Mouse (Mus musculus): Measurements from ENCODE around the gene Larp7.

The Larp7 gene

GRCm38 (mm10) chr3:127552973-127553719, at the start of gene Larp7, which contains the start of gene Zgrf1:
TSS of gene Larp7 (minus strand) at chr3:127553349.
TSS of gene Zgrf1 (plus strand) at chr3:127553489.
- in situ Hi-C loops (cut with MboI; ENCODE audit: low pct_unique_long_range_greater_than_20kb in 1 of 2, low sequenced_read_pairs in 2 of 2, unreplicated experiment in 1 of 2): loop anchor here (5.0 kb wide), 1 partner anchor 101 kb away; no protein-coding TSS in a partner anchor

- in situ Hi-C loops (cut with MboI; ENCODE audit: low pct_unique_long_range_greater_than_20kb in 1 of 2, low sequenced_read_pairs in 2 of 2, unreplicated experiment in 1 of 2): no loop called here
Measured at GRCm38 (mm10) chr3:127597136-127597535, 44.0 kb upstream of the Larp7 start.

GRCm38 (mm10) chr3:127572557-127572956, 19.4 kb upstream of the Larp7 start:
- in situ Hi-C loops (cut with MboI; ENCODE audit: low pct_unique_long_range_greater_than_20kb in 1 of 2, low sequenced_read_pairs in 2 of 2, unreplicated experiment in 1 of 2): no loop called here

- in situ Hi-C loops (cut with MboI; ENCODE audit: low pct_unique_long_range_greater_than_20kb in 1 of 2, low sequenced_read_pairs in 2 of 2, unreplicated experiment in 1 of 2): no loop called here
Measured at GRCm38 (mm10) chr3:127565129-127565528, 12.0 kb upstream of the Larp7 start.

- in situ Hi-C loops (cut with MboI; ENCODE audit: low pct_unique_long_range_greater_than_20kb in 1 of 2, low sequenced_read_pairs in 2 of 2, unreplicated experiment in 1 of 2): no loop called here
Measured at GRCm38 (mm10) chr3:127562974-127563373, 9.8 kb upstream of the Larp7 start.

GRCm38 (mm10) chr3:127558201-127558600, 5.1 kb upstream of the Larp7 start:
- in situ Hi-C loops (cut with MboI; ENCODE audit: low pct_unique_long_range_greater_than_20kb in 1 of 2, low sequenced_read_pairs in 2 of 2, unreplicated experiment in 1 of 2): no loop called here

GRCm38 (mm10) chr3:127554723-127555122, 1.6 kb upstream of the Larp7 start:
- in situ Hi-C loops (cut with MboI; ENCODE audit: low pct_unique_long_range_greater_than_20kb in 1 of 2, low sequenced_read_pairs in 2 of 2, unreplicated experiment in 1 of 2): loop anchor here (5.0 kb wide), 1 partner anchor 102 kb away; no protein-coding TSS in a partner anchor

- in situ Hi-C loops (cut with MboI; ENCODE audit: low pct_unique_long_range_greater_than_20kb in 1 of 2, low sequenced_read_pairs in 2 of 2, unreplicated experiment in 1 of 2): loop anchor here (5.0 kb wide), 1 partner anchor 101 kb away; no protein-coding TSS in a partner anchor
Measured at GRCm38 (mm10) chr3:127553720-127554043, 533 bp upstream of the Larp7 start.

- in situ Hi-C loops (cut with MboI; ENCODE audit: low pct_unique_long_range_greater_than_20kb in 1 of 2, low sequenced_read_pairs in 2 of 2, unreplicated experiment in 1 of 2): loop anchor here (5.0 kb wide), 1 partner anchor 100 kb away; no protein-coding TSS in a partner anchor
Measured at GRCm38 (mm10) chr3:127552434-127552972, 646 bp downstream of the Larp7 start.

GRCm38 (mm10) chr3:127547882-127548281, 5.3 kb downstream of the Larp7 start:
- in situ Hi-C loops (cut with MboI; ENCODE audit: low pct_unique_long_range_greater_than_20kb in 1 of 2, low sequenced_read_pairs in 2 of 2, unreplicated experiment in 1 of 2): no loop called here

- in situ Hi-C loops (cut with MboI; ENCODE audit: low pct_unique_long_range_greater_than_20kb in 1 of 2, low sequenced_read_pairs in 2 of 2, unreplicated experiment in 1 of 2): no loop called here
Measured at GRCm38 (mm10) chr3:127544610-127545121, 8.5 kb downstream of the Larp7 start.

GRCm38 (mm10) chr3:127543976-127544375, 9.2 kb downstream of the Larp7 start:
- in situ Hi-C loops (cut with MboI; ENCODE audit: low pct_unique_long_range_greater_than_20kb in 1 of 2, low sequenced_read_pairs in 2 of 2, unreplicated experiment in 1 of 2): no loop called here

GRCm38 (mm10) chr3:127539193-127539592, 14.0 kb downstream of the Larp7 start:
- in situ Hi-C loops (cut with MboI; ENCODE audit: low pct_unique_long_range_greater_than_20kb in 1 of 2, low sequenced_read_pairs in 2 of 2, unreplicated experiment in 1 of 2): no loop called here

- in situ Hi-C loops (cut with MboI; ENCODE audit: low pct_unique_long_range_greater_than_20kb in 1 of 2, low sequenced_read_pairs in 2 of 2, unreplicated experiment in 1 of 2): loop anchor here in 1 of 2 experiments (5.0 kb wide), 1 partner anchor 73 kb away; no protein-coding TSS in a partner anchor
Measured at GRCm38 (mm10) chr3:127530293-127530692, 22.9 kb downstream of the Larp7 start.

GRCm38 (mm10) chr3:127529824-127530223, 23.3 kb downstream of the Larp7 start:
- in situ Hi-C loops (cut with MboI; ENCODE audit: low pct_unique_long_range_greater_than_20kb in 1 of 2, low sequenced_read_pairs in 2 of 2, unreplicated experiment in 1 of 2): loop anchor here in 1 of 2 experiments (5.0 kb wide), 1 partner anchor 73 kb away; no protein-coding TSS in a partner anchor

GRCm38 (mm10) chr3:127529210-127529609, 23.9 kb downstream of the Larp7 start:
- in situ Hi-C loops (cut with MboI; ENCODE audit: low pct_unique_long_range_greater_than_20kb in 1 of 2, low sequenced_read_pairs in 2 of 2, unreplicated experiment in 1 of 2): no loop called here

- in situ Hi-C loops (cut with MboI; ENCODE audit: low pct_unique_long_range_greater_than_20kb in 1 of 2, low sequenced_read_pairs in 2 of 2, unreplicated experiment in 1 of 2): no loop called here
Measured at GRCm38 (mm10) chr3:127527465-127528034, 25.6 kb downstream of the Larp7 start.

GRCm38 (mm10) chr3:127525188-127525819, 27.8 kb downstream of the Larp7 start:
- in situ Hi-C loops (cut with MboI; ENCODE audit: low pct_unique_long_range_greater_than_20kb in 1 of 2, low sequenced_read_pairs in 2 of 2, unreplicated experiment in 1 of 2): no loop called here

- in situ Hi-C loops (cut with MboI; ENCODE audit: low pct_unique_long_range_greater_than_20kb in 1 of 2, low sequenced_read_pairs in 2 of 2, unreplicated experiment in 1 of 2): no loop called here
Measured at GRCm38 (mm10) chr3:127521156-127521555, 32.0 kb downstream of the Larp7 start.
